ENCODE assay signal across 17 mouse cellular contexts in genomic region chr2:55182416-55182815, GRCm38 (mm10).
"Had no signal": no experiment of that assay in that cellular context is flagged by ENCODE, and none has a peak within 500 bp of the region (broad histone marks: within the 10 kb centered on the region; RNA-seq: fewer than 3 reads in every experiment).

No protein-coding gene starts in this region.

- H3K27ac ChIP-seq: liver, embryonic 14.5 days; midbrain, embryonic 13.5 days; midbrain, embryonic 15.5 days; neural tube, embryonic 12.5 days had no signal

- H3K4me1 ChIP-seq: megakaryocyte, embryonic 14.5 days; midbrain, embryonic 13.5 days; midbrain, embryonic 15.5 days; neural tube, embryonic 12.5 days had no signal

- H3K4me3 ChIP-seq: megakaryocyte, embryonic 14.5 days; midbrain, embryonic 13.5 days; midbrain, embryonic 15.5 days; neural tube, embryonic 12.5 days had no signal

- H3K36me3 ChIP-seq: midbrain, embryonic 13.5 days; midbrain, embryonic 15.5 days; neural tube, embryonic 12.5 days had no signal

- ATAC-seq: midbrain, embryonic 13.5 days; midbrain, embryonic 15.5 days had no signal

- H3K9me3 ChIP-seq: megakaryocyte, embryonic 14.5 days; midbrain, embryonic 13.5 days; midbrain, embryonic 15.5 days; neural tube, embryonic 12.5 days had no signal

- H3K27me3 ChIP-seq: megakaryocyte, embryonic 14.5 days; midbrain, embryonic 13.5 days; midbrain, embryonic 15.5 days; neural tube, embryonic 12.5 days had no signal

- H3K9ac ChIP-seq: liver, embryonic 14.5 days; lung, embryonic 14.5 days; midbrain, embryonic 13.5 days; midbrain, embryonic 15.5 days; neural tube, embryonic 12.5 days had no signal

- DNase-seq: lung, adult 18-20 months; lung, embryonic 14.5 days; lung, postnatal 10 days; lung, postnatal 4 days; right cerebral cortex, adult 18-20 months; right cerebral cortex, postnatal 25 days; right cerebral cortex, postnatal 4 days; spleen, adult 18-20 months; thymus, adult 18-20 months; thymus, postnatal 14 days; thymus, postnatal 36 days had no signal

- H3K4me2 ChIP-seq: lung, embryonic 14.5 days; midbrain, embryonic 11.5 days; midbrain, embryonic 13.5 days; midbrain, embryonic 15.5 days; neural tube, embryonic 12.5 days had no signal
